Comparison of ENCODE assay signal across 8 mouse cellular contexts in genomic region chr7:18958384-18958766, GRCm38 (mm10). TPM values are rescaled to one million over a fixed set of nuclear protein-coding genes. Genes with fewer than 3 reads are reported as not detected.
DNase-seq lines count a peak whose midpoint lies in the region; ATAC-seq and TF ChIP-seq lines count a peak whose summit lies in the region.

No protein-coding gene starts in this region.

- peaks cover 24% of the 10 kb centered on the region for H3K4me1 ChIP-seq in lung, embryonic 15.5 days
- peaks cover 23% of the 10 kb centered on the region for H3K4me1 ChIP-seq in embryonic facial prominence, embryonic 13.5 days
- peaks cover 24% of the 10 kb centered on the region for H3K4me1 ChIP-seq in hindbrain, embryonic 16.5 days (ENCODE audit: control insufficient read depth, insufficient read depth, low read depth, low read length)

- peak overlapping the region; percentile 56 for H3K9ac ChIP-seq in lung, embryonic 15.5 days
- peak overlapping the region; percentile 70 for H3K9ac ChIP-seq in embryonic facial prominence, embryonic 13.5 days
- peak overlapping the region; percentile 65 for H3K9ac ChIP-seq in hindbrain, embryonic 16.5 days (ENCODE audit: low read depth, low read length)

- ATAC-seq in lung, embryonic 15.5 days (ENCODE audit: borderline replicate concordance, extremely low read depth, low FRiP score, low TSS enrichment), result 0 out of 2 replicates have a peak, but pooled peaks have one; percentile 10
- 0 out of 2 replicates have a peak, but pooled peaks have one; percentile 17 for ATAC-seq in embryonic facial prominence, embryonic 13.5 days (ENCODE audit: insufficient number of reproducible peaks, insufficient read depth, low FRiP score, low TSS enrichment, low read depth)
- peak; percentile 6; the same call in 1 of the 2 replicates for ATAC-seq in hindbrain, embryonic 16.5 days
- no peak for ATAC-seq in CD4-positive, CD25-positive, alpha-beta regulatory T cell, adult 4 months

- H3K4me2 ChIP-seq in lung, embryonic 15.5 days, result peak overlapping the region; percentile 93
- peak overlapping the region; percentile 98 for H3K4me2 ChIP-seq in embryonic facial prominence, embryonic 13.5 days
- H3K4me2 ChIP-seq in hindbrain, embryonic 16.5 days (ENCODE audit: low read length), result peak overlapping the region; percentile 61
- peak overlapping the region; percentile 67 for H3K4me2 ChIP-seq in myocyte (ENCODE audit: low read depth)

- no peak for DNase-seq in lung, postnatal 36 days
- DNase-seq in layer of hippocampus, adult 9-11 months, result no peak
- no peak for DNase-seq in urinary bladder, adult 18-20 months (ENCODE audit: low spot score in 2 of 2)

- no peaks in the 10 kb centered on the region for H3K9me3 ChIP-seq in lung, embryonic 15.5 days
- H3K9me3 ChIP-seq in embryonic facial prominence, embryonic 13.5 days, result no peaks in the 10 kb centered on the region
- no peaks in the 10 kb centered on the region for H3K9me3 ChIP-seq in hindbrain, embryonic 16.5 days (ENCODE audit: control insufficient read depth, low read length)

- 1% methylated on average over 21 of the region's 21 CpGs for WGBS in lung, embryonic 15.5 days
- under 1% methylated on average over 20 of the region's 21 CpGs for WGBS in embryonic facial prominence, embryonic 13.5 days
- WGBS in hindbrain, embryonic 16.5 days, result 15% methylated on average over 13 of the region's 21 CpGs

- H3K4me3 ChIP-seq in lung, embryonic 15.5 days, result peak overlapping the region; percentile 54
- H3K4me3 ChIP-seq in embryonic facial prominence, embryonic 13.5 days, result peak overlapping the region; percentile 65
- peak overlapping the region; percentile 41 for H3K4me3 ChIP-seq in hindbrain, embryonic 16.5 days (ENCODE audit: low read length)
- H3K4me3 ChIP-seq in myocyte, result peak overlapping the region; percentile 14

- H3ac ChIP-seq in myocyte (ENCODE audit: control insufficient read depth, insufficient read length), result peak overlapping the region; percentile 22

- H3K79me2 ChIP-seq in myocyte (ENCODE audit: control insufficient read depth, insufficient read depth), result no peaks in the 10 kb centered on the region

- H3K27me3 ChIP-seq in lung, embryonic 15.5 days, result peaks cover 59% of the 10 kb centered on the region
- peaks cover 87% of the 10 kb centered on the region for H3K27me3 ChIP-seq in embryonic facial prominence, embryonic 13.5 days
- H3K27me3 ChIP-seq in hindbrain, embryonic 16.5 days (replicated peaks; ENCODE audit: control insufficient read depth, insufficient read depth, low read length), result no peaks in the 10 kb centered on the region
- H3K27me3 ChIP-seq in myocyte (ENCODE audit: control insufficient read depth, insufficient read depth, insufficient read length), result peaks cover 12% of the 10 kb centered on the region

- no peak for TF ChIP-seq POLR2A in myocyte (IDR thresholded peaks at IDR 0.05; ENCODE audit: insufficient read length, low read depth)

- H3K36me3 ChIP-seq in lung, embryonic 15.5 days, result no peaks in the 10 kb centered on the region
- H3K36me3 ChIP-seq in embryonic facial prominence, embryonic 13.5 days, result no peaks in the 10 kb centered on the region
- H3K36me3 ChIP-seq in hindbrain, embryonic 16.5 days (ENCODE audit: control insufficient read depth, insufficient read depth, low read length), result peaks cover 12% of the 10 kb centered on the region
- no peaks in the 10 kb centered on the region for H3K36me3 ChIP-seq in myocyte (ENCODE audit: control insufficient read depth, insufficient read depth)

- peak overlapping the region; percentile 56 for H3K27ac ChIP-seq in lung, embryonic 15.5 days
- no peak overlapping the region for H3K27ac ChIP-seq in embryonic facial prominence, embryonic 13.5 days
- H3K27ac ChIP-seq in hindbrain, embryonic 16.5 days (ENCODE audit: low read depth, low read length), result no peak overlapping the region; the same call in 1 of the 2 replicates

TF ChIP-seq in myocyte, 11 proteins besides CTCF, POLR2A, EP300 and RAD21:
- TF ChIP-seq POLR2AphosphoS2 (IDR thresholded peaks at IDR 0.05; ENCODE audit: insufficient read length, low read depth) (no peak), MAX (IDR thresholded peaks at IDR 0.05; ENCODE audit: low read depth) (no peak), SRF (IDR thresholded peaks at IDR 0.05; ENCODE audit: control insufficient read depth, insufficient read length, low read depth) (no peak), USF1 (IDR thresholded peaks at IDR 0.05; ENCODE audit: low read depth) (no peak), E2F4 (IDR thresholded peaks at IDR 0.05; ENCODE audit: insufficient read depth) (no peak), CEBPB (IDR thresholded peaks at IDR 0.05; ENCODE audit: insufficient read depth, poor library complexity, severe bottlenecking) (no peak), TCF3 (IDR thresholded peaks at IDR 0.05; ENCODE audit: insufficient read length, low read depth) (no peak), MYOD1 (IDR thresholded peaks at IDR 0.05; ENCODE audit: control insufficient read depth in 1 of 3, insufficient read length in 2 of 3, low read depth in 2 of 3) (no peak)

RNA-seq across cellular contexts. Expression of gene Nanos2, which starts 28.8 kb away (rescaled TPM):
- polyA plus RNA-seq in lung, embryonic 15.5 days (2015; fragmentation: Nextera tagmentation; extraction: Ambion mirVana), result not detected in 2 replicates
- not detected in 2 replicates for polyA plus RNA-seq in embryonic facial prominence, embryonic 13.5 days (2015; fragmentation: Nextera tagmentation; extraction: Ambion mirVana)
- 0.65 and 0.85 TPM in 2 replicates for polyA plus RNA-seq in hindbrain, embryonic 16.5 days (2015; fragmentation: Nextera tagmentation; extraction: Ambion mirVana)
- polyA plus RNA-seq in myocyte (2012; fragmentation: generic; extraction: Trizol), result not detected
- not detected for polyA plus RNA-seq in CD4-positive, CD25-positive, alpha-beta regulatory T cell, adult 4 months (2017; shearing (Covaris generic))

RNA-seq across cellular contexts. Expression of gene Mypop, which starts 32.7 kb away (rescaled TPM):
- polyA plus RNA-seq in lung, embryonic 15.5 days (2015; fragmentation: Nextera tagmentation; extraction: Ambion mirVana), result 3.0 and 3.6 TPM in 2 replicates
- 6.0 and 6.7 TPM in 2 replicates for polyA plus RNA-seq in embryonic facial prominence, embryonic 13.5 days (2015; fragmentation: Nextera tagmentation; extraction: Ambion mirVana)
- 5.8 and 6.3 TPM in 2 replicates for polyA plus RNA-seq in hindbrain, embryonic 16.5 days (2015; fragmentation: Nextera tagmentation; extraction: Ambion mirVana)
- polyA plus RNA-seq in myocyte (2012; fragmentation: generic; extraction: Trizol), result 10.4 TPM
- 1 to 10 TPM; 1.7 to 3.0 TPM for polyA plus RNA-seq in CD4-positive, CD25-positive, alpha-beta regulatory T cell, adult 4 months (2017; shearing (Covaris generic))

RNA-seq across cellular contexts. Expression of gene Nova2, which starts 32.7 kb away (rescaled TPM):
- polyA plus RNA-seq in lung, embryonic 15.5 days (2015; fragmentation: Nextera tagmentation; extraction: Ambion mirVana), result 0.77 and 1.2 TPM in 2 replicates
- polyA plus RNA-seq in embryonic facial prominence, embryonic 13.5 days (2015; fragmentation: Nextera tagmentation; extraction: Ambion mirVana), result 0.62 and 0.65 TPM in 2 replicates
- polyA plus RNA-seq in hindbrain, embryonic 16.5 days (2015; fragmentation: Nextera tagmentation; extraction: Ambion mirVana), result 10.4 and 12.3 TPM in 2 replicates
- 0.06 TPM for polyA plus RNA-seq in myocyte (2012; fragmentation: generic; extraction: Trizol)
- polyA plus RNA-seq in CD4-positive, CD25-positive, alpha-beta regulatory T cell, adult 4 months (2017; shearing (Covaris generic)), result not detected

RNA-seq across cellular contexts. Expression of gene Irf2bp1, which starts 45.5 kb away (rescaled TPM):
- polyA plus RNA-seq in lung, embryonic 15.5 days (2015; fragmentation: Nextera tagmentation; extraction: Ambion mirVana), result 23.5 and 25.2 TPM in 2 replicates
- 30.1 and 33.2 TPM in 2 replicates for polyA plus RNA-seq in embryonic facial prominence, embryonic 13.5 days (2015; fragmentation: Nextera tagmentation; extraction: Ambion mirVana)
- 26.8 and 27.3 TPM in 2 replicates for polyA plus RNA-seq in hindbrain, embryonic 16.5 days (2015; fragmentation: Nextera tagmentation; extraction: Ambion mirVana)
- 27.6 TPM for polyA plus RNA-seq in myocyte (2012; fragmentation: generic; extraction: Trizol)
- 1 to 10 TPM; 2.0 to 2.4 TPM for polyA plus RNA-seq in CD4-positive, CD25-positive, alpha-beta regulatory T cell, adult 4 months (2017; shearing (Covaris generic))

RNA-seq across cellular contexts. Expression of gene Ccdc61, which starts 48.2 kb away (rescaled TPM):
- polyA plus RNA-seq in lung, embryonic 15.5 days (2015; fragmentation: Nextera tagmentation; extraction: Ambion mirVana), result 32.1 and 34.4 TPM in 2 replicates
- 26.3 and 35.6 TPM in 2 replicates for polyA plus RNA-seq in embryonic facial prominence, embryonic 13.5 days (2015; fragmentation: Nextera tagmentation; extraction: Ambion mirVana)
- 29.1 and 35.7 TPM in 2 replicates for polyA plus RNA-seq in hindbrain, embryonic 16.5 days (2015; fragmentation: Nextera tagmentation; extraction: Ambion mirVana)
- 7.7 TPM for polyA plus RNA-seq in myocyte (2012; fragmentation: generic; extraction: Trizol)
- polyA plus RNA-seq in CD4-positive, CD25-positive, alpha-beta regulatory T cell, adult 4 months (2017; shearing (Covaris generic)), result 1 to 10 TPM; 7.6 to 8.9 TPM

Comparison
In these comparisons a context has a peak if more than half of its experiments do, and no peak if none do; other contexts are left out.
1. H3K4me3 ChIP-seq: peak in every context shown above with its lines; median percentile 65 in embryonic facial prominence, embryonic 13.5 days; 54 in lung, embryonic 15.5 days; 41 in hindbrain, embryonic 16.5 days; 14 in myocyte.